Mouse (Mus musculus): ENCODE data around the gene Rdh19. TPM values are rescaled to one million over a fixed set of nuclear protein-coding genes. Genes with fewer than 3 reads are reported as not detected.
"Not testable (repeated sequence)": the region's sequence is repeated elsewhere in the genome, so short reads cannot be mapped to it uniquely, and the experiment has no call there.

Rdh19 gene
- polyA plus RNA-seq, 1 experiment from 2014 or later = 6.8 TPM

DNA sequence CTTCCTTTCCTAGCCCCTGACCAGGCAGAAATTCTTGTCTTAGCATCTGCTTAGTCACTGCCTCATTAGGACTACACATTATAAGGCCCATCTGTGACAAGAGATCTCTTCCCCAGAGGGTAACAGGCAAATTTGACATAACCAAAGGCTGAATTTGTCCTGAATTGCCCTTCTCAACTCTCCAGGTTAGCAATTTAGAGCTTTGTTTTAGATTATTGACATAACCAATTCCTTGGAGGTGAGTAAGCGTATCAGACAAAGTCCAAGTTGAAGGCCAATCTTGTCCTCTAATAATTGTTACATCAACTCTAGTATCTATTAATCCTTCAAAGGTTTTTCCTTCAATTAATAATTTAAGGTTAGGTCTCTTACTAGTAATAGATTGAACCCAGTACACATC is 15.5 kb upstream of the Rdh19 start:
- not testable (repeated sequence) for H3K9me3 ChIP-seq (ENCODE audit: low read length); H3K36me3 ChIP-seq (ENCODE audit: insufficient read depth, low read length); H3K27me3 ChIP-seq (ENCODE audit: insufficient read depth, low read length); H3K4me2 ChIP-seq (replicated peaks; ENCODE audit: low read depth, low read length); H3K9ac ChIP-seq (replicated peaks; ENCODE audit: low read length); ATAC-seq (ENCODE audit: low FRiP score, low TSS enrichment); H3K4me1 ChIP-seq (ENCODE audit: insufficient read depth, low read length); H3K27ac ChIP-seq (ENCODE audit: low read length); H3K4me3 ChIP-seq (ENCODE audit: low read length)
- WGBS = 92% methylated on average over 1 of the region's 1 CpGs

DNA sequence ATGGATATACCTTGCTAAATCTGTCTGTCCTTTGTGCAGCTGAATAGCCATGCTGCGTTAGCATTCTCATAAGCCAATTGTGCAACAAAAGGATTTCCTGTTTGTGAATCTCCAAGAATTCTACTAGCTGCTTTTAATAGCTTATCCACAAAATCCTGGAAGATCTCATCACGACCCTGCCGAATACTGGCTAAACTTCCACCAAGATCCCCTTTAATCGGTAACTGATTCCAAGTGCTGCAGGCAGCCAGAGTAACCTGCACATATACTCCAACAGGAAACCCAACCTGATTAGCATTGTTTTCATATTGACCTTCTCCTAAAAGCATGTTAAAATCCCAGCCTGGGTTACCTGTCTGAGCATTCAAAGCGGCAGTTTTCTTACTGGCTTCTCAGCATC is 14.4 kb upstream of the Rdh19 start:
- no peak overlapping the region for H3K4me3 ChIP-seq (ENCODE audit: low read length)
- peaks cover 6% of the 10 kb centered on the region; the same call in 1 of the 2 replicates for H3K9me3 ChIP-seq (ENCODE audit: low read length)
- H3K9ac ChIP-seq (replicated peaks; ENCODE audit: low read length) = no peak overlapping the region
- H3K4me2 ChIP-seq (replicated peaks; ENCODE audit: low read depth, low read length) = no peak overlapping the region
- peak; percentile 59; the same call in 1 of the 2 replicates for ATAC-seq (ENCODE audit: low FRiP score, low TSS enrichment)
- peak overlapping the region; percentile 84 for H3K27ac ChIP-seq (ENCODE audit: low read length)
- WGBS = 58% methylated on average over 5 of the region's 5 CpGs
- no peaks in the 10 kb centered on the region for H3K27me3 ChIP-seq (ENCODE audit: insufficient read depth, low read length)
- H3K36me3 ChIP-seq (ENCODE audit: insufficient read depth, low read length) = no peaks in the 10 kb centered on the region
- H3K4me1 ChIP-seq (ENCODE audit: insufficient read depth, low read length) = peaks cover 3% of the 10 kb centered on the region

DNA sequence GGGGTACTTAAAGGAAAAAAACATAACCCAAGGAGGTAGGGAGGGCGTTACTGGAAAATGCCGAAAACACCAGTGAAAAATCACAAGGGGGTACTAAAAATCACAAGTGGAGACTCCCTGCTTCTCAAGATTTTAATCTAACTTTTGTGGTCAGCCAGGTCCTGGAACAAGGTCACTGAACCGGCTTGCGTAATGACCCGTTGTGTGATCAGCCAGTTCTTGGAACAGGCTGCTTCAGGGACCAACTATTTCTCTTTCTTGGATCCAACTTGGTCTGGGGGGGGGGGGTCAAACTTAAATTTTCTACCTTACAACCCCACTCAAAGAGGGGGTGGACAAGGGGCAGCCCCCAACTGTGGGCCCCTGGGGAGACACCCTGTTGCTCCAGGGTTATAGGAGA is 11.9 kb upstream of the Rdh19 start:
- H3K27me3 ChIP-seq (ENCODE audit: insufficient read depth, low read length); H3K36me3 ChIP-seq (ENCODE audit: insufficient read depth, low read length); H3K4me3 ChIP-seq (ENCODE audit: low read length); H3K9me3 ChIP-seq (ENCODE audit: low read length); ATAC-seq (ENCODE audit: low FRiP score, low TSS enrichment); H3K9ac ChIP-seq (replicated peaks; ENCODE audit: low read length); H3K27ac ChIP-seq (ENCODE audit: low read length); H3K4me2 ChIP-seq (replicated peaks; ENCODE audit: low read depth, low read length); H3K4me1 ChIP-seq (ENCODE audit: insufficient read depth, low read length): not testable (repeated sequence)
- 88% methylated on average over 5 of the region's 5 CpGs for WGBS

DNA sequence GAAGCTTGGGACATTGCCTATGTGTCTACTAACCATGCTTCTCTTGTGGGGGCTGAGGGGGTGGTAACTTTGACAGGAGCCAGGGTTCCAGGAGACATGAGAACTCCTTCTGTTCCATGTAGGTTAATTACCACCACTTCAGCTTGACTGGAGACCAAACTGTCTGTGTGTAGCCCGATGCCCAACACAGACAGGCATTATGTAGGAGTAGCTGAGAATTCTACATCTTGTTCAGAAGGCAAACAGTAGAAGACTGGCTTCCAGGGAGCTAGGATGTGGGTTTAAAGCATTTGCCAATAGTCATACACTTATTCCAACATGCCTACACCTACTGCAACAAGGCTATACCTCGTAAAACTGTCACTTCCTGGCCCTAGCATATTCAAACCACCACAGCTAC is 11.2 kb upstream of the Rdh19 start:
- Histone ChIP-seq H3K36me3 (ENCODE audit: insufficient read depth, low read length) (no peaks in the 10 kb centered on the region), H3K4me2 (replicated peaks; ENCODE audit: low read depth, low read length) (no peak overlapping the region), H3K27ac (ENCODE audit: low read length) (no peak overlapping the region), H3K4me1 (ENCODE audit: insufficient read depth, low read length) (peaks cover 3% of the 10 kb centered on the region), H3K27me3 (ENCODE audit: insufficient read depth, low read length) (no peaks in the 10 kb centered on the region), H3K9me3 (ENCODE audit: low read length) (peaks cover 6% of the 10 kb centered on the region; the same call in 1 of the 2 replicates), H3K4me3 (ENCODE audit: low read length) (no peak overlapping the region), H3K9ac (replicated peaks; ENCODE audit: low read length) (no peak overlapping the region)
- no peak for ATAC-seq (ENCODE audit: low FRiP score, low TSS enrichment)
- WGBS = 86% methylated on average over 2 of the region's 2 CpGs

DNA sequence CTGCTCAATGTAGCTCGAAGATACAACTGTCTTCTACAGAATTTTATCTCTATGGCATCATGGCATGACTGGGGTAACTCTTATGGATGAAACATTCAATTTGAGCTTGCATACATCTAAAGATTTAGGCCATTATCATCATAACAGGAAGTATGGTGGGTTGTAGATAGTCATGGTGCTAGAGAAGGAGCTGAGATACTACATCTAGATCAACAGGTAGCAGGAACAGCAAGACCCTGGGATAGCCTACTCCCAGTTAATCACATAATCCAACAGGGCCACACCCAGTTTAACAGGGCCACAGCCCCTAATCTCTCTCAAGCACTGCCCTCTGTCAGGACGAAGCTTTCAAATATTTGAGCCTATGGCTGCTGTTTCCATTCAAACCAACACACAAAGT is 9.0 kb upstream of the Rdh19 start:
- ATAC-seq (ENCODE audit: low FRiP score, low TSS enrichment) = no peak
- H3K27me3 ChIP-seq (ENCODE audit: insufficient read depth, low read length) = no peaks in the 10 kb centered on the region
- H3K27ac ChIP-seq (ENCODE audit: low read length) = no peak overlapping the region
- H3K4me1 ChIP-seq (ENCODE audit: insufficient read depth, low read length) = no peaks in the 10 kb centered on the region
- WGBS = 76% methylated on average over 2 of the region's 2 CpGs
- H3K4me2 ChIP-seq (replicated peaks; ENCODE audit: low read depth, low read length) = no peak overlapping the region
- no peak overlapping the region for H3K4me3 ChIP-seq (ENCODE audit: low read length)
- peaks cover 6% of the 10 kb centered on the region; the same call in 1 of the 2 replicates for H3K9me3 ChIP-seq (ENCODE audit: low read length)
- no peaks in the 10 kb centered on the region for H3K36me3 ChIP-seq (ENCODE audit: insufficient read depth, low read length)
- H3K9ac ChIP-seq (replicated peaks; ENCODE audit: low read length) = no peak overlapping the region

DNA sequence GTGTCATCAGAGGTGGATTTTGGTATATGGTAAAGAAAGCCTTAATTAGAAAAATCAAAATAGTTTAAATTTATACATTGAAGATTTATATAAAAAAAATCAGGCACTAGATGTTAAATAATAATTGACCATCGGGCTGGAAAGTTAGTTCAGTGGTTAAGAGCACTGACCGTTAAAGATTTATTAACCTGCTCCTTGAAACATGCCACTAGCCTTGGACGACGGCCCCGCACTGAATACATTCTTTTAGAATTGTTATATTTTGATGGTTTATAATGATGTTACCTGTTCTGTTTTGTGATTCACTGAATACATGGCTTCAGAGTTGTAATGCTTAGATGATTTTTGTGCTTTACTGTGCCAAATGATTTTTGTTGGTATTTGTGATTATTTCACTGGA is 3.8 kb upstream of the Rdh19 start:
- H3K4me2 ChIP-seq (replicated peaks; ENCODE audit: low read depth, low read length); H3K36me3 ChIP-seq (ENCODE audit: insufficient read depth, low read length); H3K4me3 ChIP-seq (ENCODE audit: low read length); H3K4me1 ChIP-seq (ENCODE audit: insufficient read depth, low read length); H3K27ac ChIP-seq (ENCODE audit: low read length); H3K9ac ChIP-seq (replicated peaks; ENCODE audit: low read length); H3K27me3 ChIP-seq (ENCODE audit: insufficient read depth, low read length); H3K9me3 ChIP-seq (ENCODE audit: low read length); ATAC-seq (ENCODE audit: low FRiP score, low TSS enrichment): not testable (repeated sequence)
- 51% methylated on average over 5 of the region's 5 CpGs for WGBS

DNA sequence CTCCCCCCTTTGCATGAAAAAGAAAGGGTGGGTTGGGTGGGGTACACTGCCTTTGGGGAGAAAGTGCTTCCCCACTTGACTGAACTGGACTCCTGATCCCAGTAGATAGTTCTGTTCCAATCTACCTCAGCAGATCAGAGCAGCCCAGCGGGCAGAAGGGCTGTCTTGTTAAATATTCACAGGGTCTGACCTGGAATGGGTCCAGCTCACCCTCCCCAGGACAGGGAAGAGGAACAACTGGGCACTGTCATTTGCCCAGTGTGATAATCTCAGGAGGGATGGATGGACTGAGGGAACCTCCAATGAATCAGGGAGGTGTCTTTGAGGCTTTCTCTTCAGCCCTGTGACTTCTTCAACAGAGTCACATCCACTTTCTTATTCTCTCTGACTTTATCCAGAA is 1.6 kb upstream of the Rdh19 start:
- Histone ChIP-seq H3K36me3 (ENCODE audit: insufficient read depth, low read length) (no peaks in the 10 kb centered on the region), H3K4me1 (ENCODE audit: insufficient read depth, low read length) (no peaks in the 10 kb centered on the region), H3K27me3 (ENCODE audit: insufficient read depth, low read length) (no peaks in the 10 kb centered on the region), H3K9ac (replicated peaks; ENCODE audit: low read length) (no peak overlapping the region), H3K27ac (ENCODE audit: low read length) (peak overlapping the region; percentile 59; the same call in 1 of the 2 replicates), H3K4me3 (ENCODE audit: low read length) (no peak overlapping the region), H3K4me2 (replicated peaks; ENCODE audit: low read depth, low read length) (no peak overlapping the region), H3K9me3 (ENCODE audit: low read length) (no peaks in the 10 kb centered on the region)
- ATAC-seq (ENCODE audit: low FRiP score, low TSS enrichment) = peak; percentile 84
- WGBS = 67% methylated on average over 1 of the region's 1 CpGs

DNA sequence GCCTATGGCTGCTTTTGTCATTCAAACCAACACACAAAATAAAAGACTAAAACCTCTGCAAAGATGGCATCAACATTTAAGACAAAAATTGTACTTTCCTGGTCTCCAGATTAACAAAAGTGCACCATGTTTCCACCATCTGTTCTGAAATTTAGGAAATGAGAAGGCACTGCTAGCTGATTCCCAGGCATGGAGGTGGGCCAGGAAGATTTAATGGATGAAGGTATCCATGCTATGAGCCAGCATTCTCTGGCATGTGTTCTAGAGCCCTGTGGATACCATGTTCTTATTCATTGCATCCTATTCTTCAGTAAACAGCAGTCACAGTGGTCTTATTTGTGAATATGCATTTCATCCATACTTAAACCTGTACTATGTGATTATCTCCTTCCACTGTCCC is 6.6 kb downstream of the Rdh19 start:
- H3K36me3 ChIP-seq (ENCODE audit: insufficient read depth, low read length) = no peaks in the 10 kb centered on the region
- ATAC-seq (ENCODE audit: low FRiP score, low TSS enrichment) = no peak
- no peak overlapping the region for H3K4me3 ChIP-seq (ENCODE audit: low read length)
- H3K27me3 ChIP-seq (ENCODE audit: insufficient read depth, low read length) = no peaks in the 10 kb centered on the region
- H3K9me3 ChIP-seq (ENCODE audit: low read length) = no peaks in the 10 kb centered on the region
- no peak overlapping the region for H3K27ac ChIP-seq (ENCODE audit: low read length)
- H3K4me2 ChIP-seq (replicated peaks; ENCODE audit: low read depth, low read length) = no peak overlapping the region
- no peaks in the 10 kb centered on the region for H3K4me1 ChIP-seq (ENCODE audit: insufficient read depth, low read length)
- no peak overlapping the region for H3K9ac ChIP-seq (replicated peaks; ENCODE audit: low read length)

DNA sequence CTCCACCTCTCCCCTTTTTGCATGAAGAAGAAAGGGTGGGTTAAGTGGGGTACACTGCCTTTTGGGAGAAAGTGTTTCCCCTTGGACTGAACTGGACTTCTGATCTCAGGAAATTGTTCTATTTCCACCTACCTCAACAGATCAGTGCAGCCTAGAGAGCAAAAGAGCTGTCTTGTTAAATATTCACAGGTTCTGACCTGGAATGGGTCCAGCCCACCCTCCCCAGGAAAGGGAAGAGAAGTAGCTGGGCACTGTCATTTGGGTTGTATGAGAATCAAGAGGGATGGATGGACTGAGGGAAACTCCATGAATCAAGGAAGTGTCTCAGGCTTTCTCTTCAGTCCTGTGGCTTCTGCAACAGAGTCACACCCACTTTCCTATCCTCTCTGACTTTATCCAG is 15.2 kb downstream of the Rdh19 start:
- no peak overlapping the region for H3K4me2 ChIP-seq (replicated peaks; ENCODE audit: low read depth, low read length)
- no peaks in the 10 kb centered on the region for H3K4me1 ChIP-seq (ENCODE audit: insufficient read depth, low read length)
- H3K9ac ChIP-seq (replicated peaks; ENCODE audit: low read length) = no peak overlapping the region
- H3K9me3 ChIP-seq (ENCODE audit: low read length) = no peaks in the 10 kb centered on the region
- H3K27ac ChIP-seq (ENCODE audit: low read length) = no peak overlapping the region
- no peak overlapping the region for H3K4me3 ChIP-seq (ENCODE audit: low read length)
- no peaks in the 10 kb centered on the region for H3K36me3 ChIP-seq (ENCODE audit: insufficient read depth, low read length)
- H3K27me3 ChIP-seq (ENCODE audit: insufficient read depth, low read length) = no peaks in the 10 kb centered on the region
- no peak for ATAC-seq (ENCODE audit: low FRiP score, low TSS enrichment)

DNA sequence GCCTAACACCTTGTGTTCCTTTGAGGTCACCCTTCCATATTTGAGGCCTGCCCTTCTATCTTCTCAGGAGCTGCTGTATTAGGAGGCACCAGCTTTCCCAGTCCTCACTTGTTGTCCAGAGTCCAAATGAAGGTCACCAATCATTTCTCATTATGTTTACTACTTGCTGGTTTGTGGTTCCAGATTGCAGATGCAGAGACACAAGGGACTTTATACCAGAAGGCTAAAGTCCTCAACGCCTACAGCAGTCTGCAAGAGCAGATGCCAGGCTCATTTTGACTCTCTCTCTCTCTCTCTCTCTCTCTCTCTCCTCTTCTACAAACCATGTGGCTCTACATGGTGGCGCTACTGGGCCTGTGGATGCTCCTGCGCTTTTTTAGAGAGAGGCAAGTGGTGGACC is 16.5 kb downstream of the Rdh19 start, which contains the start of gene Rdh16f2:
Gene Rdh16f2, plus strand, starts transcription at position 243 of the 400 bp plus-strand sequence.
- peaks cover 9% of the 10 kb centered on the region for H3K9me3 ChIP-seq (ENCODE audit: low read length)
- H3K4me1 ChIP-seq (ENCODE audit: insufficient read depth, low read length) = no peaks in the 10 kb centered on the region
- no peak within 1 kb of the TSS for H3K4me3 ChIP-seq (ENCODE audit: low read length)
- 91% methylated on average over 3 of the region's 3 CpGs for WGBS
- H3K27ac ChIP-seq (ENCODE audit: low read length) = no peak within 1 kb of the TSS
- no peaks in the 10 kb centered on the region for H3K36me3 ChIP-seq (ENCODE audit: insufficient read depth, low read length)
- H3K9ac ChIP-seq (replicated peaks; ENCODE audit: low read length) = no peak within 1 kb of the TSS
- H3K4me2 ChIP-seq (replicated peaks; ENCODE audit: low read depth, low read length) = no peak within 1 kb of the TSS
- H3K27me3 ChIP-seq (ENCODE audit: insufficient read depth, low read length) = no peaks in the 10 kb centered on the region
- ATAC-seq (ENCODE audit: low FRiP score, low TSS enrichment) = no peak

DNA sequence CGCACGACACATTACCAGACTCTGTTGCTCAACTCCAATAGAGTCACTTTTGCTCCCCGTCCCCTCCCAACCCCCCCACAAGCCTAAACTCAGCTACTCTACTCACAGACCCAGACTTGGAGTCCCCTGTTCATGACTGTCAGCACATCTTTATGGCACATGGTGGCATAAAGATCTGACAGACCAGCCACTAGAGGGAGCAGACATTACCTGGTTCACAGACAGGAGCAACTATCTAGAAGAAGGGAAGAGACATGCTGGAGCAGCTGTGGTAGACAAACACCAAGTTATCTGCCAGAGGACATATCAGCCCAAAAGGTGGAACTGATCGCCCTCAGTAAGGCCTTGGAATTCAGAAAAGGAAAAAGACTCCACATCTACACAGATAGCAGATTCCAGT is 22.8 kb downstream of the Rdh19 start:
- 0 out of 2 replicates have a peak, but pooled peaks cover under 1% of the 10 kb centered on the region for H3K4me1 ChIP-seq (ENCODE audit: insufficient read depth, low read length)
- H3K27ac ChIP-seq (ENCODE audit: low read length) = no peak overlapping the region
- H3K9ac ChIP-seq (replicated peaks; ENCODE audit: low read length) = no peak overlapping the region
- 74% methylated on average over 4 of the region's 4 CpGs for WGBS
- H3K9me3 ChIP-seq (ENCODE audit: low read length) = peaks cover 9% of the 10 kb centered on the region
- no peak overlapping the region for H3K4me2 ChIP-seq (replicated peaks; ENCODE audit: low read depth, low read length)
- no peak for ATAC-seq (ENCODE audit: low FRiP score, low TSS enrichment)
- no peaks in the 10 kb centered on the region for H3K36me3 ChIP-seq (ENCODE audit: insufficient read depth, low read length)
- H3K4me3 ChIP-seq (ENCODE audit: low read length) = no peak overlapping the region
- H3K27me3 ChIP-seq (ENCODE audit: insufficient read depth, low read length) = no peaks in the 10 kb centered on the region

Measured in kidney, embryonic 16.5 days (tissue).